21 mouse cellular contexts compared by ENCODE assay signal in the genomic region with DNA sequence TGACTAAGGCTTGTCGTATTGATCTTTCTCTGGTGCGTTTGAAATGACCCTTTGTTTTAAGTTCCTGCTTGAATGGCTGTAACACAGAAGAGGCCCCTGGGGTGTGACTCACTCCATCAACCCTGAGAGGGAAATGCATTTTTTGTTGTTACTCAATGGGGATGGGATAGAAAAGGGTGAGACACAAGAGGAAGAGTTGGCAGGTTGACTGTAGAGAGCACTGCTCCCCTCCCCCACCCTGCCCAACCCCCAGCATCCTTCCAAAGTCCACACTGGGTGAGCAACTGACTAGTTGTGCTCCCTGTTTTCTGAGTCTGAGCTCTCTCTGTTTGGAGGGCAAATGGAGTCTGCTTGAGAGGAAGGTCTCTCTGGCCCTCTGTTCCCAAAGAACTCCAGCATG. TPM values are rescaled to one million over a fixed set of nuclear protein-coding genes. Genes with fewer than 3 reads are reported as not detected.
DNase-seq lines count a peak whose midpoint lies in the region; ATAC-seq and TF ChIP-seq lines count a peak whose summit lies in the region.
"Had no signal": no experiment of that assay in that cellular context is flagged by ENCODE, and none has a peak within 500 bp of the region (broad histone marks: within the 10 kb centered on the region; RNA-seq: fewer than 3 reads in every experiment).

No protein-coding gene starts in this region.

- no peak overlapping the region for H3K4me2 ChIP-seq in liver, embryonic 11.5 days
- H3K4me2 ChIP-seq in liver, postnatal 0 days (ENCODE audit: low read depth, low read length) = no peak overlapping the region
- H3K4me2 ChIP-seq: embryonic facial prominence, embryonic 15.5 days had no signal

- TF ChIP-seq CTCF in Patski (IDR thresholded peaks at IDR 0.05) = no peak
- TF ChIP-seq CTCF in liver, postnatal 0 days (IDR thresholded peaks at IDR 0.05; ENCODE audit: low read depth) = no peak

- in situ Hi-C loops in Patski (cut with MboI; ENCODE audit: low pct_unique_long_range_greater_than_20kb) = no loop called here

- no peak; the same call in 1 of the 2 replicates for ATAC-seq in liver, embryonic 11.5 days (replicated peaks; ENCODE audit: low FRiP score)
- ATAC-seq in Patski = no peak
- ATAC-seq in liver, postnatal 0 days = peak; percentile 87
- ATAC-seq: activated CD4-positive, CD25-positive, alpha-beta regulatory T cell, adult 4 months; forebrain, embryonic 16.5 days; inflammation-experienced regulatory T-cells, adult 6 months had no signal

- H3K4me3 ChIP-seq in liver, embryonic 11.5 days (ENCODE audit: low read depth, low read length) = no peak overlapping the region
- no peak overlapping the region for H3K4me3 ChIP-seq in liver, postnatal 0 days (ENCODE audit: low read depth, low read length)
- H3K4me3 ChIP-seq: embryonic facial prominence, embryonic 15.5 days; heart, embryonic 10.5 days had no signal

- H3K9me3 ChIP-seq in liver, embryonic 11.5 days (ENCODE audit: control insufficient read depth, low read length) = no peaks in the 10 kb centered on the region
- H3K9me3 ChIP-seq in liver, postnatal 0 days (ENCODE audit: low read length) = no peaks in the 10 kb centered on the region
- H3K9me3 ChIP-seq: embryonic facial prominence, embryonic 15.5 days; heart, embryonic 10.5 days had no signal

- CTCF ChIA-PET in Patski (lab: Charles Lee) = interaction anchor here (1.3 kb wide), 1 partner anchor 26 kb away, joined by 3 read pairs; no protein-coding TSS in a partner anchor

- WGBS in liver, embryonic 11.5 days = 40% methylated on average over 2 of the region's 2 CpGs
- WGBS in liver, postnatal 0 days (ENCODE audit: insufficient replicate concordance) = 22% methylated on average over 2 of the region's 2 CpGs

- no peaks in the 10 kb centered on the region for H3K27me3 ChIP-seq in liver, embryonic 11.5 days (replicated peaks; ENCODE audit: control insufficient read depth, insufficient read depth, low read length)
- H3K27me3 ChIP-seq in Patski = no peaks in the 10 kb centered on the region
- no peaks in the 10 kb centered on the region for H3K27me3 ChIP-seq in liver, postnatal 0 days (ENCODE audit: insufficient read depth, low read length)
- H3K27me3 ChIP-seq: embryonic facial prominence, embryonic 15.5 days had no signal

- H3K36me3 ChIP-seq in liver, embryonic 11.5 days (ENCODE audit: control insufficient read depth, insufficient read depth, low read length) = no peaks in the 10 kb centered on the region
- H3K36me3 ChIP-seq in liver, postnatal 0 days (replicated peaks; ENCODE audit: insufficient read depth, low read length) = no peaks in the 10 kb centered on the region
- H3K36me3 ChIP-seq: embryonic facial prominence, embryonic 15.5 days; heart, embryonic 10.5 days had no signal

- TF ChIP-seq EP300 in liver, postnatal 0 days (IDR thresholded peaks at IDR 0.05; ENCODE audit: low read depth) = no peak

- POLR2A ChIA-PET in Patski (lab: Charles Lee) = no interaction called here

- H3K4me1 ChIP-seq in liver, embryonic 11.5 days (replicated peaks; ENCODE audit: control insufficient read depth, insufficient read depth, low read length) = no peaks in the 10 kb centered on the region
- H3K4me1 ChIP-seq in liver, postnatal 0 days (ENCODE audit: insufficient read depth) = peaks cover 2% of the 10 kb centered on the region; the same call in 1 of the 2 replicates

- no peak overlapping the region for H3K27ac ChIP-seq in liver, embryonic 11.5 days (ENCODE audit: low read depth, low read length)
- peak overlapping the region; percentile 40; the same call in 1 of the 2 replicates for H3K27ac ChIP-seq in liver, postnatal 0 days (ENCODE audit: low read depth)
- H3K27ac ChIP-seq: embryonic facial prominence, embryonic 15.5 days; heart, embryonic 10.5 days; kidney, postnatal 0 days had no signal

- H3K9ac ChIP-seq in liver, embryonic 11.5 days (ENCODE audit: low read depth, low read length) = no peak overlapping the region
- H3K9ac ChIP-seq in liver, postnatal 0 days (replicated peaks) = no peak overlapping the region
- H3K9ac ChIP-seq: embryonic facial prominence, embryonic 15.5 days had no signal

- DNase-seq in liver (peak; percentile 45), Patski (ENCODE audit: low read depth, low spot score) (peak; percentile 20)
- no peak for DNase-seq in liver, embryonic 11.5 days (ENCODE audit: low spot score)
- DNase-seq in liver, postnatal 0 days = peak; percentile 64
- DNase-seq in frontal cortex, postnatal 14 days (ENCODE audit: low spot score in 2 of 2) = no peak
- DNase-seq in adrenal gland, adult (ENCODE audit: inconsistent age in 2 of 2, low spot score in 1 of 2) = no peak
- no peak for DNase-seq in kidney, adult 9 months
- DNase-seq: adrenal gland, postnatal 25 days; B cell, adult 2 months; cerebellum, adult 18-20 months; cerebellum, postnatal 36 days; layer of hippocampus, postnatal 36 days; midbrain, embryonic 14.5 days; right cerebral cortex, postnatal 14 days; thymus, postnatal 14 days had no signal

RNA-seq across cellular contexts. Expression of a gene that starts 50.3 kb away (rescaled TPM):
- 1.3 and 2.2 TPM in 2 replicates for polyA plus RNA-seq in liver, embryonic 11.5 days (2014; fragmentation: Nextera tagmentation; extraction: Ambion mirVana)
- polyA plus RNA-seq in Patski (2021) = 0.33 TPM
- polyA plus RNA-seq in liver, postnatal 0 days (2015; fragmentation: Nextera tagmentation; extraction: Ambion mirVana) = 1.2 and 1.3 TPM in 2 replicates
- polyA plus RNA-seq: activated CD4-positive, CD25-positive, alpha-beta regulatory T cell, adult 4 months; inflammation-experienced regulatory T-cells, adult 6 months had no signal

Comparison
In these comparisons a context has a peak if more than half of its experiments do, and no peak if none do; other contexts are left out.
1. DNase-seq: peak in liver (single experiment), Patski (single experiment) and liver, postnatal 0 days (single experiment); none in liver, embryonic 11.5 days (single experiment), frontal cortex, postnatal 14 days (0 of 2), adrenal gland, adult (0 of 2) and kidney, adult 9 months (single experiment).